In the genomic region with DNA sequence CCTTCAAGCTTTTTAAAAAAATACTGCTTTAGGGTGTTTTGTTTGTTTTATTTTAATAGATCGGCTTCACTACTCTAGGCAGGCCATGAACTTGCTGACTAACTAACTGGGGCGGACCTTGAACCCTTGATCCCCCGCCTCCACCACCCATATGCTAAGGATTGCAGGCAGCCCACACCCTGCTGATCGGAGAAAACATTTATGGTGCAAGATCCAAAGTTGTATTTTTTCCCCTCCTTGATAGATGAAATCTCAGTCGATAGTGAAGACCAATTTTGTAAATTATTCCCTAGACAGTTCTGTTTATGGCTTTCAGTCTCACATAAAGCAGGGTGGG, we compare ENCODE assay signal across 8 mouse cellular contexts. TPM values are rescaled to one million over a fixed set of nuclear protein-coding genes. Genes with fewer than 3 reads are reported as not detected.
DNase-seq lines count a peak whose midpoint lies in the region; ATAC-seq lines count a peak whose summit lies in the region.

No protein-coding gene starts in this region.

- H3K9me3 ChIP-seq in heart, embryonic 14.5 days (ENCODE audit: control insufficient read depth, low read length) = no peaks in the 10 kb centered on the region
- no peaks in the 10 kb centered on the region for H3K9me3 ChIP-seq in forebrain, embryonic 14.5 days (replicated peaks; ENCODE audit: control insufficient read depth, low read length)
- H3K9me3 ChIP-seq in midbrain, embryonic 14.5 days (ENCODE audit: control insufficient read depth, low read length) = no peaks in the 10 kb centered on the region

- peaks cover 32% of the 10 kb centered on the region for H3K36me3 ChIP-seq in heart, embryonic 14.5 days (ENCODE audit: control insufficient read depth, insufficient read depth, low read length)
- peaks cover 28% of the 10 kb centered on the region for H3K36me3 ChIP-seq in forebrain, embryonic 14.5 days (ENCODE audit: control insufficient read depth, insufficient read depth, low read length)
- H3K36me3 ChIP-seq in midbrain, embryonic 14.5 days (ENCODE audit: control insufficient read depth, insufficient read depth, low read length) = peaks cover 29% of the 10 kb centered on the region

- H3K27ac ChIP-seq in heart, embryonic 14.5 days (replicated peaks in 1 of 2; ENCODE audit: control insufficient read depth in 1 of 2, insufficient read depth in 1 of 2, low read depth in 2 of 2, low read length in 2 of 2) = peak overlapping the region; percentile 89
- peak overlapping the region; percentile 87; the same call in 1 of the 2 replicates for H3K27ac ChIP-seq in forebrain, embryonic 14.5 days (ENCODE audit: low read depth, low read length)
- peak overlapping the region; percentile 91 for H3K27ac ChIP-seq in midbrain, embryonic 14.5 days (replicated peaks; ENCODE audit: low read depth, low read length)

- H3K4me1 ChIP-seq in heart, embryonic 14.5 days (ENCODE audit: control insufficient read depth in 2 of 2, insufficient read depth in 2 of 2, low read length in 2 of 2) = peaks cover 0 to 13% of the 10 kb centered on the region in 2 experiments; a peak in 2 of 4 replicates
- peaks cover 13% of the 10 kb centered on the region for H3K4me1 ChIP-seq in forebrain, embryonic 14.5 days (ENCODE audit: control insufficient read depth, insufficient read depth, low read length)
- H3K4me1 ChIP-seq in midbrain, embryonic 14.5 days (ENCODE audit: control insufficient read depth, insufficient read depth, low read length) = peaks cover 28% of the 10 kb centered on the region

- no peak for DNase-seq in heart, postnatal 10 days
- DNase-seq in NIH3T3 (ENCODE audit: low read depth) = peak; percentile 70
- no peak for DNase-seq in forebrain, embryonic 14.5 days (ENCODE audit: low spot score)
- peak; percentile 85 for DNase-seq in large intestine, adult 2 months (ENCODE audit: low read depth, low spot score)
- DNase-seq in midbrain, embryonic 14.5 days = no peak
- DNase-seq in layer of hippocampus, adult 18-20 months (ENCODE audit: low spot score in 2 of 2) = no peak
- DNase-seq in layer of hippocampus, adult 11-12 months (ENCODE audit: low spot score) = no peak

- H3K4me2 ChIP-seq in heart, embryonic 14.5 days (ENCODE audit: low read length) = peak overlapping the region; percentile 63
- H3K4me2 ChIP-seq in forebrain, embryonic 14.5 days (ENCODE audit: low read length) = peak overlapping the region; percentile 53
- H3K4me2 ChIP-seq in midbrain, embryonic 14.5 days (ENCODE audit: low read length) = peak overlapping the region; percentile 83

- H3K4me3 ChIP-seq in heart, embryonic 14.5 days (ENCODE audit: control insufficient read depth in 1 of 2, insufficient read depth in 1 of 2, low read depth in 1 of 2, low read length in 2 of 2) = peak overlapping the region; percentile 85 to 88
- peak overlapping the region; percentile 90 for H3K4me3 ChIP-seq in forebrain, embryonic 14.5 days (ENCODE audit: low read depth, low read length)
- H3K4me3 ChIP-seq in midbrain, embryonic 14.5 days (replicated peaks; ENCODE audit: low read depth, low read length) = peak overlapping the region; percentile 96

- H3K27me3 ChIP-seq in heart, embryonic 14.5 days (ENCODE audit: control insufficient read depth, insufficient read depth, low read length) = no peaks in the 10 kb centered on the region
- no peaks in the 10 kb centered on the region for H3K27me3 ChIP-seq in forebrain, embryonic 14.5 days (replicated peaks; ENCODE audit: control insufficient read depth, insufficient read depth, low read length)
- no peaks in the 10 kb centered on the region for H3K27me3 ChIP-seq in midbrain, embryonic 14.5 days (ENCODE audit: control insufficient read depth, insufficient read depth, low read length)

- WGBS in heart, embryonic 14.5 days = 2% methylated on average over 5 of the region's 5 CpGs
- 1% methylated on average over 5 of the region's 5 CpGs for WGBS in forebrain, embryonic 14.5 days
- WGBS in large intestine, adult 2 months = 1% methylated on average over 5 of the region's 5 CpGs
- 4% methylated on average over 5 of the region's 5 CpGs for WGBS in midbrain, embryonic 14.5 days

- H3K9ac ChIP-seq in heart, embryonic 14.5 days (ENCODE audit: low read length) = peak overlapping the region; percentile 95
- H3K9ac ChIP-seq in forebrain, embryonic 14.5 days (ENCODE audit: low read length) = peak overlapping the region; percentile 98
- H3K9ac ChIP-seq in midbrain, embryonic 14.5 days (replicated peaks; ENCODE audit: low read length) = peak overlapping the region; percentile 97

- ATAC-seq in heart, embryonic 14.5 days (ENCODE audit: insufficient number of reproducible peaks, insufficient read depth, low FRiP score, low read depth) = 0 out of 2 replicates have a peak, but pooled peaks have one; percentile 25
- ATAC-seq in forebrain, embryonic 14.5 days = 0 out of 2 replicates have a peak, but pooled peaks have one; percentile 11
- no peak for ATAC-seq in midbrain, embryonic 14.5 days (ENCODE audit: low FRiP score, low TSS enrichment)

- intact Hi-C loops in heart, postnatal 10 days (cut with DNase I) = no loop called here

RNA-seq across cellular contexts. Expression of a gene that starts 0.8 kb away (rescaled TPM):
- polyA plus RNA-seq in heart, embryonic 14.5 days (2014; fragmentation: Nextera tagmentation; extraction: Ambion mirVana) = 705 and 753 TPM in 2 replicates
- total RNA-seq in heart, postnatal 10 days (2021) = 100 to 1,000 TPM; 304 to 309 TPM
- 757 and 875 TPM in 2 replicates for polyA plus RNA-seq in forebrain, embryonic 14.5 days (2014; fragmentation: Nextera tagmentation; extraction: Ambion mirVana)
- 577 and 667 TPM in 2 replicates for polyA plus RNA-seq in large intestine, adult 2 months (2012; rRNA removed)
- polyA plus RNA-seq in midbrain, embryonic 14.5 days (2014; fragmentation: Nextera tagmentation; extraction: Ambion mirVana) = 751 and 917 TPM in 2 replicates
- total RNA-seq in layer of hippocampus, adult 18-20 months (2021) = 100 to 1,000 TPM; 265 to 272 TPM

RNA-seq across cellular contexts. Expression of a gene that starts 6.3 kb away (rescaled TPM):
- polyA plus RNA-seq in heart, embryonic 14.5 days (2014; fragmentation: Nextera tagmentation; extraction: Ambion mirVana) = 17.5 and 21.7 TPM in 2 replicates
- total RNA-seq in heart, postnatal 10 days (2021) = 10 to 100 TPM; 24.4 to 27.0 TPM
- polyA plus RNA-seq in forebrain, embryonic 14.5 days (2014; fragmentation: Nextera tagmentation; extraction: Ambion mirVana) = 11.4 and 13.2 TPM in 2 replicates
- 0.70 and 0.72 TPM in 2 replicates for polyA plus RNA-seq in large intestine, adult 2 months (2012; rRNA removed)
- 14.4 and 15.6 TPM in 2 replicates for polyA plus RNA-seq in midbrain, embryonic 14.5 days (2014; fragmentation: Nextera tagmentation; extraction: Ambion mirVana)
- 10 to 100 TPM; 29.5 to 35.5 TPM for total RNA-seq in layer of hippocampus, adult 18-20 months (2021)

RNA-seq across cellular contexts. Expression of a gene that starts 35.2 kb away (rescaled TPM):
- polyA plus RNA-seq in heart, embryonic 14.5 days (2014; fragmentation: Nextera tagmentation; extraction: Ambion mirVana) = 1,228 and 1,448 TPM in 2 replicates
- total RNA-seq in heart, postnatal 10 days (2021) = 100 to 1,000 TPM; 102 to 159 TPM
- 19.4 and 24.4 TPM in 2 replicates for polyA plus RNA-seq in forebrain, embryonic 14.5 days (2014; fragmentation: Nextera tagmentation; extraction: Ambion mirVana)
- polyA plus RNA-seq in large intestine, adult 2 months (2012; rRNA removed) = 86.3 and 88.0 TPM in 2 replicates
- 22.2 and 22.6 TPM in 2 replicates for polyA plus RNA-seq in midbrain, embryonic 14.5 days (2014; fragmentation: Nextera tagmentation; extraction: Ambion mirVana)
- total RNA-seq in layer of hippocampus, adult 18-20 months (2021) = 1 to 10 TPM; 4.7 to 5.8 TPM

Comparison
In these comparisons a context has a peak if more than half of its experiments do, and no peak if none do; other contexts are left out.
1. DNase-seq: peak in NIH3T3 (single experiment) and large intestine, adult 2 months (single experiment); none in heart, postnatal 10 days (0 of 2), forebrain, embryonic 14.5 days (single experiment), midbrain, embryonic 14.5 days (single experiment), layer of hippocampus, adult 18-20 months (0 of 2) and layer of hippocampus, adult 11-12 months (single experiment).
2. RNA of a gene that starts 35.2 kb away (polyA plus RNA-seq): 1,228 to 1,448 TPM in heart, embryonic 14.5 days; 86.3 to 88.0 TPM in large intestine, adult 2 months, 19.4 to 24.4 TPM in forebrain, embryonic 14.5 days and 22.2 to 22.6 TPM in midbrain, embryonic 14.5 days; every median in the first group is over 10 times any median in the second.
3. Peak in every context shown above with its lines, with median percentiles within 50 percentile points of each other: H3K27ac ChIP-seq, H3K4me2 ChIP-seq, H3K4me3 ChIP-seq and H3K9ac ChIP-seq.